Mouse (Mus musculus) hindbrain, embryonic 11.5 days (tissue): ENCODE measurements around the gene Fgfrl1. TPM values are rescaled to one million over a fixed set of nuclear protein-coding genes. Genes with fewer than 3 reads are reported as not detected.
A peak's percentile ranks its signal among the peaks of the same experiment; 100 is the strongest.

Experiments
- ATAC-seq: fragments of 200-750 bp; cut with Nextera tagmentation; 2 replicates; pipeline ENCODE4 v1.8.0; 2017; ENCODE audit warnings: mild to moderate bottlenecking, moderate TSS enrichment, moderate library complexity; ENCODE audit not compliant: low FRiP score
- DNase-seq: peaks from one replicate; pipeline ENCODE4 v3.0.0-alpha.2; 2015; ENCODE audit warnings: low spot score
- H3K27ac ChIP-seq: fragments of 300-500 bp; sonication (generic); 2 replicates; pipeline ENCODE4 v1.5.1; 2014; ENCODE audit warnings: mild to moderate bottlenecking, low read depth, low read length
- H3K27me3 ChIP-seq: fragments of 300-500 bp; sonication (generic); 2 replicates; pipeline ENCODE4 v1.6.1; 2014; ENCODE audit warnings: mild to moderate bottlenecking, low read length, moderate library complexity, mixed read lengths; ENCODE audit not compliant: control insufficient read depth, insufficient read depth
- H3K36me3 ChIP-seq: fragments of 300-500 bp; sonication (generic); 2 replicates; pipeline ENCODE4 v1.6.1; 2014; ENCODE audit warnings: mild to moderate bottlenecking, low read length, moderate library complexity, mixed read lengths; ENCODE audit not compliant: control insufficient read depth, insufficient read depth
- H3K4me1 ChIP-seq: fragments of 300-500 bp; sonication (generic); replicated peaks from 2 replicates; pipeline ENCODE4 v1.6.1; 2014; ENCODE audit warnings: low read length, mixed read lengths; ENCODE audit not compliant: control insufficient read depth, insufficient read depth
- H3K4me2 ChIP-seq: fragments of 300-500 bp; sonication (generic); replicated peaks from 2 replicates; pipeline ENCODE4 v1.6.1; 2014; ENCODE audit warnings: mild to moderate bottlenecking, low read depth, low read length
- H3K4me3 ChIP-seq: fragments of 300-500 bp; sonication (generic); 2 replicates; pipeline ENCODE4 v1.5.1; 2014; ENCODE audit warnings: low read depth, low read length
- H3K9ac ChIP-seq: fragments of 300-500 bp; sonication (generic); 2 replicates; pipeline ENCODE4 v1.6.1; 2014; ENCODE audit warnings: low read depth, low read length
- H3K9me3 ChIP-seq: fragments of 300-500 bp; sonication (generic); 2 replicates; pipeline ENCODE4 v1.6.1; 2016; ENCODE audit warnings: low read length; ENCODE audit not compliant: control insufficient read depth
- WGBS: fragments of 180-500 bp; shearing (Covaris S2); extraction: QIAGEN DNeasy Blood & Tissue Kit; methylation state at CpG from one replicate; pipeline ENCODE4 v1.1.7; 2014; 5-methylcytosine and 5-hydroxymethylcytosine counted together
- polyA plus RNA-seq: library from polyadenylated mRNA; unstranded; fragments of >200 nt; fragmentation: Nextera tagmentation; extraction: Ambion mirVana; gene quantifications from 2 replicates; pipeline ENCODE4 v1.2.1, GENCODE M21; 2014

Fgfrl1 gene
- polyA plus RNA-seq, 1 experiment from 2014 or later = 11.9 TPM

- H3K9me3 ChIP-seq = no peaks in the 10 kb centered on the region
- no peaks in the 10 kb centered on the region for H3K4me1 ChIP-seq
- no peak overlapping the region for H3K4me3 ChIP-seq
- DNase-seq (no peak), ATAC-seq (no peak)
- no peak overlapping the region for H3K9ac ChIP-seq
- H3K36me3 ChIP-seq = peaks cover 10% of the 10 kb centered on the region; the same call in 1 of the 2 replicates
- no peaks in the 10 kb centered on the region for H3K27me3 ChIP-seq
- H3K4me2 ChIP-seq = no peak overlapping the region
- 84% methylated on average over 5 of the region's 5 CpGs for WGBS
- H3K27ac ChIP-seq = no peak overlapping the region
Measured at GRCm38 (mm10) chr5:108651136-108651720, 41.0 kb upstream of the Fgfrl1 start.

- DNase-seq (peak; percentile 65), ATAC-seq (peak; percentile 57)
- H3K36me3 ChIP-seq = peaks cover 10% of the 10 kb centered on the region; the same call in 1 of the 2 replicates
- no peak overlapping the region for H3K4me3 ChIP-seq
- WGBS = 71% methylated on average over 1 of the region's 1 CpGs
- H3K4me2 ChIP-seq = no peak overlapping the region
- H3K27ac ChIP-seq = no peak overlapping the region
- H3K9me3 ChIP-seq = no peaks in the 10 kb centered on the region
- no peaks in the 10 kb centered on the region for H3K4me1 ChIP-seq
- H3K9ac ChIP-seq = no peak overlapping the region
- no peaks in the 10 kb centered on the region for H3K27me3 ChIP-seq
Measured at GRCm38 (mm10) chr5:108651823-108652222, 40.4 kb upstream of the Fgfrl1 start.

GRCm38 (mm10) chr5:108653341-108653740 lies 38.8 kb upstream of the Fgfrl1 start:
- H3K27me3 ChIP-seq = no peaks in the 10 kb centered on the region
- ATAC-seq (no peak), DNase-seq (no peak)
- H3K4me2 ChIP-seq = no peak overlapping the region
- peaks cover 7% of the 10 kb centered on the region; the same call in 1 of the 2 replicates for H3K36me3 ChIP-seq
- H3K9me3 ChIP-seq = no peaks in the 10 kb centered on the region
- 86% methylated on average over 6 of the region's 6 CpGs for WGBS
- no peak overlapping the region for H3K9ac ChIP-seq
- H3K4me1 ChIP-seq = no peaks in the 10 kb centered on the region
- H3K4me3 ChIP-seq = no peak overlapping the region
- no peak overlapping the region for H3K27ac ChIP-seq

GRCm38 (mm10) chr5:108654444-108654990 lies 37.7 kb upstream of the Fgfrl1 start:
- Histone ChIP-seq H3K9me3 (no peaks in the 10 kb centered on the region), H3K36me3 (peaks cover 7% of the 10 kb centered on the region; the same call in 1 of the 2 replicates), H3K27ac (no peak overlapping the region), H3K4me3 (no peak overlapping the region), H3K4me2 (no peak overlapping the region), H3K27me3 (no peaks in the 10 kb centered on the region), H3K4me1 (no peaks in the 10 kb centered on the region), H3K9ac (no peak overlapping the region)
- 95% methylated on average over 10 of the region's 10 CpGs for WGBS
- no peak for DNase-seq
- ATAC-seq = no peak

GRCm38 (mm10) chr5:108655381-108655780 lies 36.8 kb upstream of the Fgfrl1 start:
- Histone ChIP-seq H3K27me3 (no peaks in the 10 kb centered on the region), H3K9ac (no peak overlapping the region), H3K4me2 (no peak overlapping the region), H3K9me3 (no peaks in the 10 kb centered on the region), H3K27ac (no peak overlapping the region), H3K4me1 (0 out of 2 replicates have a peak, but pooled peaks cover 5% of the 10 kb centered on the region), H3K36me3 (peaks cover 7% of the 10 kb centered on the region; the same call in 1 of the 2 replicates), H3K4me3 (no peak overlapping the region)
- ATAC-seq = no peak
- WGBS = 96% methylated on average over 9 of the region's 9 CpGs
- DNase-seq = no peak

GRCm38 (mm10) chr5:108655891-108656650 lies 36.1 kb upstream of the Fgfrl1 start:
- 0 out of 2 replicates have a peak, but pooled peaks cover 5% of the 10 kb centered on the region for H3K4me1 ChIP-seq
- H3K4me3 ChIP-seq = no peak overlapping the region
- no peak overlapping the region for H3K9ac ChIP-seq
- H3K27me3 ChIP-seq = no peaks in the 10 kb centered on the region
- peaks cover 7% of the 10 kb centered on the region; the same call in 1 of the 2 replicates for H3K36me3 ChIP-seq
- ATAC-seq = no peak
- H3K27ac ChIP-seq = no peak overlapping the region
- 95% methylated on average over 15 of the region's 15 CpGs for WGBS
- DNase-seq = no peak
- H3K9me3 ChIP-seq = no peaks in the 10 kb centered on the region
- no peak overlapping the region for H3K4me2 ChIP-seq

GRCm38 (mm10) chr5:108657406-108657805 lies 34.8 kb upstream of the Fgfrl1 start:
- Histone ChIP-seq H3K4me1 (0 out of 2 replicates have a peak, but pooled peaks cover 5% of the 10 kb centered on the region), H3K4me2 (no peak overlapping the region), H3K27ac (no peak overlapping the region), H3K36me3 (peaks cover 7% of the 10 kb centered on the region; the same call in 1 of the 2 replicates), H3K27me3 (no peaks in the 10 kb centered on the region), H3K4me3 (no peak overlapping the region), H3K9ac (no peak overlapping the region), H3K9me3 (no peaks in the 10 kb centered on the region)
- ATAC-seq (no peak), DNase-seq (no peak)
- WGBS = 81% methylated on average over 5 of the region's 5 CpGs

GRCm38 (mm10) chr5:108658611-108659010 lies 33.6 kb upstream of the Fgfrl1 start:
- H3K9me3 ChIP-seq = no peaks in the 10 kb centered on the region
- H3K4me1 ChIP-seq = 0 out of 2 replicates have a peak, but pooled peaks cover 5% of the 10 kb centered on the region
- DNase-seq = no peak
- H3K36me3 ChIP-seq = peaks cover 7% of the 10 kb centered on the region; the same call in 1 of the 2 replicates
- no peak for ATAC-seq
- H3K4me3 ChIP-seq = no peak overlapping the region
- H3K4me2 ChIP-seq = no peak overlapping the region
- no peak overlapping the region for H3K9ac ChIP-seq
- no peak overlapping the region for H3K27ac ChIP-seq
- 86% methylated on average over 1 of the region's 1 CpGs for WGBS
- no peaks in the 10 kb centered on the region for H3K27me3 ChIP-seq
